Mouse (Mus musculus): ENCODE results near the gene Rnf121. TPM values are rescaled to one million over a fixed set of nuclear protein-coding genes. Genes with fewer than 3 reads are reported as not detected.
A peak's percentile ranks its signal among the peaks of the same experiment; 100 is the strongest.
"Not testable (repeated sequence)": the region's sequence is repeated elsewhere in the genome, so short reads cannot be mapped to it uniquely, and the experiment has no call there.

Rnf121 gene
- polyA plus RNA-seq, 1 experiment, result 48.4 TPM

DNA sequence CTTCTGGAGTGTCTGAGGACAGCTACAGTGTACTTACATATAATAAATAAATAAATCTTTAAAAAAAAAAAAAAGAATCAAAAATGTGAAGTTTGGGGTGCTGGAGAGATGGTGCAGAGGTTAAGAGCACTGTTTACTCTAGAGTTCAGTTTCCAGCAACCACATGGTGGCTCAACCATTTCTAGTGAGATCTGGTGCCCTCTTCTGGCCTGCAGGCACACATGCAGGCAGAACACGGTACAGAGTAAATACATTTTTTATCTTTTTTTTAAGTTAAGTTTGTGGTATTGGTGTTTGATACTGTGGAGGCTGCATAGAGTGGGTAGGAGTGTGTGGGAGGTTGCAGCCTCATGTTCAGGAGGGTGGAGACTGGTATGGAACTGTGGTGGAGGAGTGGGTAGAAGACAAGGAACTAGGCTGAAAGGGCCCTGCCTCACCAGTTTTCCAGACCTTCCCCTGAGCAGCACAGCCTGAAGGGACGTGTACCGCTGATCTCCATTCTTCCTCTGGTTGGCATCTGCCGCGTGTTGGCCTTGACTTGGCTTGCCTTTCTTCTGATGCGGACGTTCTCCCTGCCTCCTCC is 11.5 kb upstream of the Rnf121 start:
- Histone ChIP-seq H3K27ac (ENCODE audit: insufficient read depth, low read length) (no peak overlapping the region), H3K4me1 (ENCODE audit: control insufficient read depth, insufficient read depth, low read length) (no peaks in the 10 kb centered on the region), H3K4me3 (ENCODE audit: insufficient read depth, low read length) (no peak overlapping the region)
- peak; percentile 63; the same call in 1 of the 2 replicates for TF ChIP-seq CTCF (IDR thresholded peaks at IDR 0.05; ENCODE audit: borderline replicate concordance, insufficient read depth, low read length)
- no peak for TF ChIP-seq POLR2A (IDR thresholded peaks at IDR 0.05; ENCODE audit: low read depth, low read length)

DNA sequence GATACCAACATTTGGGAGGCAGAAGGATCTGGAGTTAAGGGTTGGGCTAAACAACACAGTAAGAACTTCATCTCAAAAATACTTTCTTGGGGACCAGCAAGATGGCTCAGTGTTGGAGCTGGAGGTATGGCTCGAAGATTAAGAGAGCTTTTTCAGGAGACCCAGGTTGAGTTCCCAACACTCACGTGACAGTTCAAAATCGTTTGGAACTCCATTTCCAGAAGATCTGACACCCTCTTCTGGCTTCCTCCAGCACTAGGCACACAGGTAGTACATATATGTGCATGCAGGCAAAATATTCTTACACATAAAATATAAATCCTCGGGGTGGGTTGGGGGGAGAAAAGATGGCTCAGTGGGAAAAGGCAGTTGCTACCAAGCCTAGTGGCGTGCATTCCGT is 1.1 kb upstream of the Rnf121 start:
- TF ChIP-seq POLR2A (IDR thresholded peaks at IDR 0.05; ENCODE audit: low read depth, low read length) (no peak), CTCF (IDR thresholded peaks at IDR 0.05; ENCODE audit: borderline replicate concordance, insufficient read depth, low read length) (no peak)
- 0 out of 2 replicates have a peak overlapping the region, but pooled peaks have one; percentile 60 for H3K27ac ChIP-seq (ENCODE audit: insufficient read depth, low read length)
- peaks cover 7% of the 10 kb centered on the region for H3K4me1 ChIP-seq (ENCODE audit: control insufficient read depth, insufficient read depth, low read length)
- H3K4me3 ChIP-seq (ENCODE audit: insufficient read depth, low read length), result peak overlapping the region; percentile 61

- Histone ChIP-seq H3K4me3 (ENCODE audit: insufficient read depth, low read length) (peak overlapping the region; percentile 61), H3K27ac (ENCODE audit: insufficient read depth, low read length) (0 out of 2 replicates have a peak overlapping the region, but pooled peaks have one; percentile 26), H3K4me1 (ENCODE audit: control insufficient read depth, insufficient read depth, low read length) (peaks cover 7% of the 10 kb centered on the region)
- no peak for TF ChIP-seq POLR2A (IDR thresholded peaks at IDR 0.05; ENCODE audit: low read depth, low read length)
- TF ChIP-seq CTCF (IDR thresholded peaks at IDR 0.05; ENCODE audit: borderline replicate concordance, insufficient read depth, low read length), result no peak
Measured at GRCm38 (mm10) chr7:102064655-102065045, 619 bp downstream of the Rnf121 start.

DNA sequence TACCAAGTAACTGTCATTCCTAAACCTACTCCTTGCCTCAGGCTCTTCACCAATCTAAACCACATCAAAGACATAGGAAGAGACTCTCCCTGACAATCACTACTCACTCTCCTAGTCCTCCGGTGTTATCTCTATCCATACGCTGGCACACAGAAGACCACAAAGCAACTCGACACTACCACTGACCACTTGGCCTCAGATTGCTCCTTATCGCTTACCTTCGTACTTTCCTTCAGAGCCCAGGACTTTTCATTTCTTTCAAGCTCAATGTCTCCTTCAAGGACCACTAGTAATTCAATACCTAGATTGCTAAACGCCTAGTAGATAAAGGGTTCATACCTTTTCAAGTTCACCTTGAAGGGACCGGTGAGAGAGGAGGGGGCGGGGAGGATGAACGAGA is 1.4 kb downstream of the Rnf121 start:
- H3K4me3 ChIP-seq (ENCODE audit: insufficient read depth, low read length), result peak overlapping the region; percentile 61
- TF ChIP-seq CTCF (IDR thresholded peaks at IDR 0.05; ENCODE audit: borderline replicate concordance, insufficient read depth, low read length) (no peak), POLR2A (IDR thresholded peaks at IDR 0.05; ENCODE audit: low read depth, low read length) (no peak)
- no peak overlapping the region for H3K27ac ChIP-seq (ENCODE audit: insufficient read depth, low read length)
- H3K4me1 ChIP-seq (ENCODE audit: control insufficient read depth, insufficient read depth, low read length), result peaks cover 7% of the 10 kb centered on the region

DNA sequence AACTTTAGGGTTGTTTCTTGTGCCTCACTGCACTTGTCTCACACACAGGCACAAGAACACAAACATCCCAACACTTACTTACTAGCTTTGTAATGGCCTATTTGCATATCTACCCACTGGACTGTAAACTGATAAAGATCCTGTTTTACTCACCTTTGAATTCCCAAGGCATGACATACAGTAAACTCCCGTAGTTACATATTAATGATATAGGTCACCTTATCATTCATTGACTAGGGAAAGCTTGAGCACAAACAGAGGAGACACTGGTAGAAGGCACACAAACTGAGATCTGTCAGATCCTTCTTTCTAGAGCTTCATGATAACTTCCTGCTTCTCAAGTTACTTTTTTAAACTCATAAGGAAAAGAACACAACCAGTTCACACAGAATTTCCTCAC is 3.1 kb downstream of the Rnf121 start:
- Histone ChIP-seq H3K4me3 (ENCODE audit: insufficient read depth, low read length) (no peak overlapping the region), H3K4me1 (ENCODE audit: control insufficient read depth, insufficient read depth, low read length) (peaks cover 7% of the 10 kb centered on the region), H3K27ac (ENCODE audit: insufficient read depth, low read length) (no peak overlapping the region)
- no peak for TF ChIP-seq CTCF (IDR thresholded peaks at IDR 0.05; ENCODE audit: borderline replicate concordance, insufficient read depth, low read length)
- TF ChIP-seq POLR2A (IDR thresholded peaks at IDR 0.05; ENCODE audit: low read depth, low read length), result no peak

DNA sequence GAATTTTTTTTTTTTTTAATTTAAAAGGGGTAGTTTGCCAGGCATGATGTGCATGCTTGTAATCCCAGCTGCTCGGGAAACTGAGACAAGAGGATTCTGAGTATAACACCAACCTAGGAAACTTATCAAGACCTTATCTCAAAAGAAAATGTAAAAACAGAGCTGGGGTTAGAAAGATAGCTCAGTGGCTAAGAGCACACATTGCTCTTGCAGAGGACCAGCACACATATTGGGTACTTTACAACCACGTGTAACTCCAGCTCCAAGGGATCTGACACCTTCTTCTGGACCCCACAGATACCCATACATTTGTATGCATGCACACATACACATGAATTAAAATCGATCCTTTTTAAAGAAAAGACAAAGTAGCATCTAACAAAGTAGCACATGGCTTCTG is 3.9 kb downstream of the Rnf121 start:
- no peak for TF ChIP-seq CTCF (IDR thresholded peaks at IDR 0.05; ENCODE audit: borderline replicate concordance, insufficient read depth, low read length)
- Histone ChIP-seq H3K27ac (ENCODE audit: insufficient read depth, low read length) (no peak overlapping the region), H3K4me3 (ENCODE audit: insufficient read depth, low read length) (no peak overlapping the region)

DNA sequence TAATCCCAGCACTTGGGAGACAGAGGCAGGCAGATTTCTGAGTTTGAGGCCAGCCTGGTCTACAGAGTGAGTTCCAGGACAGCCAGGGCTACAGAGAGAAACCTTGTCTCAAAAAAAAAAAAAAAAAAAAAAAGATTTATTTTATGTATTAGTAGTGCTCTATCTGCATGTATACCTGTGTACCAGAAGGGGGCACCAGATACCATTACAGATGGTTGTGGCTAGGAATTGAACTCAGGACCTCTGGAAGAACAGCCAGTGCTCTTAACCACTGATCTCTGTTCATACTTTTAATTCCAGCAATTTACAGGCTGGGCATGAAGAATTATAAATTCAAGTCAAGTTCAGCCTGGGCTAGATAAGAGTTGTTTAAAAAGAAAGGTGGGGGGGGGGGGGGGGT is 16.7 kb downstream of the Rnf121 start:
- H3K4me3 ChIP-seq (ENCODE audit: insufficient read depth, low read length); H3K27ac ChIP-seq (ENCODE audit: insufficient read depth, low read length); H3K4me1 ChIP-seq (ENCODE audit: control insufficient read depth, insufficient read depth, low read length): not testable (repeated sequence)

More for the DNA sequence above, 3.9 kb downstream of the Rnf121 start:
- peaks cover 5% of the 10 kb centered on the region for H3K4me1 ChIP-seq (ENCODE audit: control insufficient read depth, insufficient read depth, low read length)

GRCm38 (mm10) chr7:102042314-102042713 is 23.0 kb downstream of the Rnf121 start:
- H3K4me1 ChIP-seq (ENCODE audit: control insufficient read depth, insufficient read depth, low read length), result no peaks in the 10 kb centered on the region; the same call in 1 of the 2 replicates
- H3K4me3 ChIP-seq (ENCODE audit: insufficient read depth, low read length), result no peak overlapping the region
- TF ChIP-seq CTCF (IDR thresholded peaks at IDR 0.05; ENCODE audit: borderline replicate concordance, insufficient read depth, low read length) (no peak), POLR2A (IDR thresholded peaks at IDR 0.05; ENCODE audit: low read depth, low read length) (no peak)
- no peak overlapping the region for H3K27ac ChIP-seq (ENCODE audit: insufficient read depth, low read length)

- no peaks in the 10 kb centered on the region for H3K4me1 ChIP-seq (ENCODE audit: control insufficient read depth, insufficient read depth, low read length)
- H3K4me3 ChIP-seq (ENCODE audit: insufficient read depth, low read length), result no peak overlapping the region
- TF ChIP-seq CTCF (IDR thresholded peaks at IDR 0.05; ENCODE audit: borderline replicate concordance, insufficient read depth, low read length) (no peak), POLR2A (IDR thresholded peaks at IDR 0.05; ENCODE audit: low read depth, low read length) (no peak)
- H3K27ac ChIP-seq (ENCODE audit: insufficient read depth, low read length), result no peak overlapping the region
Measured at GRCm38 (mm10) chr7:102037318-102037717, 28.0 kb downstream of the Rnf121 start.

DNA sequence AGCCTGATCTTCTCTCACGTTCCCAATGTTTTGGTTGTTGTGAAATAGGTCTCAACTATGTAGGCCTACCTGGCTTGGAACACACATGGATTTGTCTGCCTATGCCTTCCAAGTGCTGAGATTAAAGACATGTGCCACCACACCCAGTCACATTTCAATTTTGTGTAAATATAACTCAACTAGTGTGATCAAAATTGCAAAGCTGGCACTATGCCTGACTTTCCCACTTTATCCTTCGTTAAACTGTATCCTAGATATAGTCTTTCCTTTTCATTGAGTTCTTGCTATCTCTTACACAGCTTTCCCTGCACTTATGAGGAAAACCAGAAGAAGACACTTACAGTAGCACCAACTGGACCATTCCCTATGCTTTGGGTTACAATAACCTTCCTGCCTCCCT is 29.7 kb downstream of the Rnf121 start:
- Histone ChIP-seq H3K27ac (ENCODE audit: insufficient read depth, low read length) (no peak overlapping the region), H3K4me1 (ENCODE audit: control insufficient read depth, insufficient read depth, low read length) (no peaks in the 10 kb centered on the region), H3K4me3 (ENCODE audit: insufficient read depth, low read length) (no peak overlapping the region)
- TF ChIP-seq CTCF (IDR thresholded peaks at IDR 0.05; ENCODE audit: borderline replicate concordance, insufficient read depth, low read length) (no peak), POLR2A (IDR thresholded peaks at IDR 0.05; ENCODE audit: low read depth, low read length) (no peak)

- H3K4me1 ChIP-seq (ENCODE audit: control insufficient read depth, insufficient read depth, low read length), result no peaks in the 10 kb centered on the region
- H3K27ac ChIP-seq (ENCODE audit: insufficient read depth, low read length), result no peak overlapping the region
- no peak overlapping the region for H3K4me3 ChIP-seq (ENCODE audit: insufficient read depth, low read length)
- no peak for TF ChIP-seq CTCF (IDR thresholded peaks at IDR 0.05; ENCODE audit: borderline replicate concordance, insufficient read depth, low read length)
- no peak for TF ChIP-seq POLR2A (IDR thresholded peaks at IDR 0.05; ENCODE audit: low read depth, low read length)
Measured at GRCm38 (mm10) chr7:102034904-102035303, 30.4 kb downstream of the Rnf121 start.
